Mouse (Mus musculus) heart, adult 18-20 months (tissue): ENCODE results near the gene Gng8. TPM values are rescaled to one million over a fixed set of nuclear protein-coding genes. Genes with fewer than 3 reads are reported as not detected.

Source experiments
- DNase-seq, 2 experiments: peaks; one replicate each; pipeline ENCODE4 v3.0.0; 2021 to 2022; ENCODE audit warnings: mixed read lengths in 1 of 2
- long read RNA-seq, 2 experiments: library from polyadenylated mRNA; stranded (forward); transcript quantifications; one replicate each; pipeline ENCODE4 v2.0.0; 2021
- total RNA-seq, 2 experiments: library from RNA; stranded (reverse); gene quantifications; 2 replicates each; pipeline ENCODE4 v1.2.3; 2021

The Gng8 gene
- total RNA-seq = under 1 TPM in 1 of 2 experiments, not detected in 1; 0.47 TPM
- long read RNA-seq, experiment 1 = 0 reads
- long read RNA-seq, experiment 2 = 0 reads

- peak; percentile 88 to 92 for DNase-seq
These were observed at the start of gene Gng8 for GRCm38 (mm10) chr7:16891641-16892351. Gene Gng8, plus strand, starts transcription at chr7:16891786.

- peak; percentile 96 to 98 for DNase-seq
These were observed 48.9 kb upstream of the Gng8 start, which contains the start of gene Prkd2 for GRCm38 (mm10) chr7:16842645-16843063. Gene Prkd2, plus strand, starts transcription at chr7:16842902.

DNA sequence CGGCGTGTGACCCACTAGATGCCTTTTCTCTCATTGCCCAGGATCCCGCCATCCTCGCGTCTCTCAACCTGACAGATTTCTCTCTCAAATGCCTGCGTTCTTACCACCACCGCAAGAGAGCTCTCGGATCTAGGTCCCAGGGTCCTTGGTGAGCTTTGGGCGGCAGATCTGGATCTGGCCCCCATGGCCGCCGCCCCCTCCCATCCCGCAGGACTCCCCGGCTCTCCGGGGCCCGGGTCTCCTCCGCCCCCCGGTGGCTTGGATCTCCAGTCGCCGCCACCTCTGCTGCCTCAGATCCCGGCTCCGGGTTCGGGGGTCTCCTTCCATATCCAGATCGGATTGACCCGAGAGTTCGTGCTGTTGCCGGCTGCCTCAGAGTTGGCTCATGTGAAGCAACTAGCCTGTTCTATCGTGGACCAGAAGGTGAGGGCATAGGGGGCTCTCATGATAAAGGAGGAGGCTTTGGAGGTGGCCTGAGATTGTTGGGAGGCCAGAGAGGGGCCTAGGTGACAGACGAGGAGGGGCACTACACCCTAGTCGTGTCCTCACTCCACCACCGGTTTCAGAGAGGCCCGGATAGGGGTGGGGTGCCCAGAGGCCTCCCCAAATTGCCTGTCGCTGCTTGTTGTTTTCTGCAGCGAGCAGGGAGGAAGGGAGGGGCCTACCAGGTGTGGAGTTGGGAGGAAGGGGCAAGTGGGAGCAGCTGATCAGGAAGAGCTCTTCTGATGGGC, 48.0 kb upstream of the Gng8 start:
- DNase-seq = peak; percentile 70 to 82

GRCm38 (mm10) chr7:16844696-16845071, 46.9 kb upstream of the Gng8 start:
- peak; percentile 60 to 68 for DNase-seq

GRCm38 (mm10) chr7:16845072-16845819, 46.3 kb upstream of the Gng8 start:
- peak; percentile 71 to 87 for DNase-seq

- no peak for DNase-seq
These were observed 45.8 kb upstream of the Gng8 start for GRCm38 (mm10) chr7:16845820-16846167.

DNA sequence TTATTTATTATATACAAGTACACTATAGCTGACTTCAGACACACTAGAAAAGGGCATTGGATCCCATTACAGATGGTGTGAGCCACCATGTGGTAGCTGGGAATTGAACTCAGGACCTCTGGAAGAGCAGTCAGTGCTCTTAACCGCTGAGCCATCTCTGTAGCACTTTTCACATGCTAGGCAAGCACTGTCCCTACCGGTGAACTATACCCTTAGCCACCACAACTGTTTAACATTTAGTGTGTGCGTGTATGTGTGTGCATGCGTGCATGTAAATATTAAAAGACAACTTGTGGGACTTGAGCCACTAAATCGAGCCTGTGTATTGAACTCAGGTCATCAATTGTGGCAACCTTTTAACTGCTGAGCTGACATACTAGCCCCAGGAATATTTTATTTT, 44.8 kb upstream of the Gng8 start:
- DNase-seq = no peak

DNA sequence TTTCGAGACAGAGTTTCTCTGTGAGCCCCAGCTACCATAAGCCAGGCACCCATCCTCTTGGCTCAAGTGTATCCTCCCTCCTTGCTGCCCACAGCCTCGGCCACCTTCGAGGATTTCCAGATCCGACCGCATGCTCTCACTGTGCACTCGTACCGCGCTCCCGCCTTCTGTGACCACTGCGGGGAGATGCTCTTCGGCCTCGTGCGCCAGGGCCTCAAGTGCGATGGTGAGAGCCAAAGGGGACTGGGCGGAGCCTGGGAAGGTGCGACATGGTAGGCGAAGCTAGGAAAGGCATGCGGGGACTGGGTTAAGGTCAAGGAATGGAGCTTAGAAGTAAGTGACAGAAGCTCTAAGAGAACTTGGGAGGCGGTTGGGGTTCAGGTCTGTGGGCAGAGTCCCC, 44.1 kb upstream of the Gng8 start:
- DNase-seq = no peak

DNA sequence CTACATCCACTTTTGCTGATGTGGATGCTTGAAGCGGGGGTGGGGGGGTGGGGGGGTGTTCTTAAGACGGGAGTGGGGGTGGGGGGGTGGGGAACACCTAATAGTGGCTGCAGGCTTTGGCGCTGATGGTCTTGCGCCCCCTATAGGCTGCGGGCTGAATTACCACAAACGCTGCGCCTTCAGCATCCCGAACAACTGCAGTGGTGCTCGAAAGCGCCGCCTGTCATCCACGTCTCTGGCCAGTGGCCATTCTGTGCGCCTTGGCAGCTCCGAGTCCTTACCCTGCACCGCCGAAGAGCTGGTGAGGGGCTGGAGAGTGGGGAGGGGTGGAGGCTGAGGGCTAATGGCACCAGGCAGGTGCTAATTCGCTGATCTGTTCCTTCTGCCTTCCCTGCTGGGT, 43.0 kb upstream of the Gng8 start:
- peak; percentile 45 to 73 for DNase-seq

- no peak for DNase-seq
These were observed 40.0 kb upstream of the Gng8 start for GRCm38 (mm10) chr7:16851636-16852035.

GRCm38 (mm10) chr7:16853302-16853831, 38.2 kb upstream of the Gng8 start:
- DNase-seq = peak; percentile 46 to 55

GRCm38 (mm10) chr7:16858336-16858735, 33.2 kb upstream of the Gng8 start:
- DNase-seq = peak; percentile 28 to 51

- DNase-seq = peak; percentile 37 to 81
These were observed 31.5 kb upstream of the Gng8 start for GRCm38 (mm10) chr7:16859902-16860651.

DNA sequence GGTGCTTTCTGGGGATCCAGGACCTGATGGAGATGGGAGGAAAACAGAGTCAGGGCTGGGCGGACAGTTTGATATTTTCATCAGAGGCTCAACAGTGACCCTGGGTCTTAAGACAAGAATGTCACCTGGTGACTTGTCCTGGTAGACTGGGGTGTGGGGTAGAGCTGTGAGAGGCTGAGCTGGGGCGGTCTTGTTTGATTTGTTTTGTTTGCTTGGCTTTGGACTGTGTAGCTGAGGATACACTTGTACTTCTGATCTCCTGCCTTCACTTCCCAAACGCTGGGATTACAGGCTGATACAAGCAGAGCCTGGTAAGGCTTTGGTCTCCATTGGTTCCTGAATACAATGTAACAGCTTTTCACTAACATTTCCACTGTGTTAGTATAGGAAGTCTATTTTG, 24.1 kb upstream of the Gng8 start:
- DNase-seq = no peak

- DNase-seq = no peak
These were observed 22.1 kb upstream of the Gng8 start for GRCm38 (mm10) chr7:16869497-16869896.

DNA sequence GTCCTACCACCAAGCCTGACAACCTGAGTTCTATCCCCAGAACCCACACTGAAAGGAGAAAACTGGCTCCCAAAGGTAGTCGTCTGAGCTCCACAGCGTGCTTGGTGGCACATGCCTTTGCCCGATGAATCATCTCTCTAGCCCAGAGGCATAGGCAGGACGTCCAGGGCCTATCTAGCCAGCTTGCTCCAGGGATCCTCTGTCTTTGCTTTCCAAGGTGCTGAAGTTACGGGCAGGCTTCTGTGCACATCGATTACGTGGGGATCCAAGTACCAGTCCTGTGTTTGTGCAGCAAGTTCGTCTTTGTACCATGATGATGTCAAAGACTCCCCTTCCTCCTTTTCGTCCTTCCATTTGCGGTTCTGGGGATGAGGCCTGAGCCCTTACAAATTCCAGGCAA, 20.0 kb upstream of the Gng8 start:
- no peak for DNase-seq

- no peak for DNase-seq
These were observed 19.1 kb upstream of the Gng8 start for GRCm38 (mm10) chr7:16872478-16872877.

- no peak for DNase-seq
These were observed 18.2 kb upstream of the Gng8 start for GRCm38 (mm10) chr7:16873392-16873791.

DNA sequence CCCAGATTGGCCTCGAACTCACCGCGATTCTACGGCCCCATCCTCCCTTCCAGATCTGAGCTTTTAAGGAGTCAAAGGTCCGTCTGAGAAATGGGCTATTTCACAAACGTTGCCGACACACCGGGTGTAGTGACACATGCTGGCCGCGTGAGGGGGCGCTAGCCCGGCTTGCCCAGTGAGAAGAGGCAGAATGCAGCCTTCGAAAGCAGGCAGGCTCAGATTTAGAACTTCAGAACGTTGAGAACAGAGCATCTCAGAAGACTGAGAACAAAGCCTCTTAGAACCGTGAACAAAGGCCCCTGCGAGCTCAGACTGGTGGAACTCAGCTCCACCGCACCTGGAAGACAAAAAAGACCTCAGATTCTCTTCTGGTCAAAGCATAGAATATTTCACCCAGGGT, 17.4 kb upstream of the Gng8 start:
- DNase-seq = peak; percentile 82 to 84

GRCm38 (mm10) chr7:16874756-16875309, 16.8 kb upstream of the Gng8 start:
- peak; percentile 100 for DNase-seq

DNA sequence AGATGAGACGGTGACA, 16.5 kb upstream of the Gng8 start, which contains the start of gene Dact3:
TSS of gene Dact3 (plus strand) at position 8 of the 16 bp plus-strand sequence.
- no peak for DNase-seq

- no peak for DNase-seq
These were observed 16.3 kb upstream of the Gng8 start for GRCm38 (mm10) chr7:16875326-16875725.
